Mouse (Mus musculus) E14TG2a.4 (cell line): ENCODE results near the gene Slc39a2.

Experiments
- CTCF ChIP-seq: conservative IDR thresholded peaks from 2 replicates; pipeline ENCODE4 v1.5.1; 2014; ENCODE audit warnings: low read length
- POU5F1 ChIP-seq: IDR thresholded peaks from 2 replicates; pipeline ENCODE4 v1.6.1; 2014; ENCODE audit warnings: low read length, borderline replicate concordance

- no peak for TF ChIP-seq CTCF
- TF ChIP-seq POU5F1: no peak
Observed at GRCm38 (mm10) chr14:51893094-51893794, 555 bp downstream of the Slc39a2 start.
